Mouse (Mus musculus) heart, postnatal 0 days (tissue): ENCODE measurements at regions not wholly inside any gene's neighbourhood (a gene's known extent, or its start where the extent isn't known, plus 50 kb on each side); places are given as distances from the start of the nearest gene placed in this dataset.

Experiments used
- CTCF ChIP-seq: IDR thresholded peaks from 2 replicates; pipeline ENCODE4 v1.5.1; 2016; ENCODE audit warnings: antibody characterized with exemption, control low read depth, low read depth
- EP300 ChIP-seq: IDR thresholded peaks from 2 replicates; pipeline ENCODE4 v1.6.1; 2016; ENCODE audit warnings: antibody characterized with exemption, low read depth

GRCm38 (mm10) chr14:76220952-76221351 lies 110.3 kb downstream of the Nufip1 start:
- TF ChIP-seq CTCF (no peak), EP300 (no peak)
